Mouse (Mus musculus): ENCODE measurements at regions not wholly inside any gene's neighbourhood (a gene's known extent, or its start where the extent isn't known, plus 50 kb on each side); places are given as distances from the start of the nearest gene placed in this dataset.
"Not testable (repeated sequence)": the region's sequence is repeated elsewhere in the genome, so short reads cannot be mapped to it uniquely, and the experiment has no call there.

DNA sequence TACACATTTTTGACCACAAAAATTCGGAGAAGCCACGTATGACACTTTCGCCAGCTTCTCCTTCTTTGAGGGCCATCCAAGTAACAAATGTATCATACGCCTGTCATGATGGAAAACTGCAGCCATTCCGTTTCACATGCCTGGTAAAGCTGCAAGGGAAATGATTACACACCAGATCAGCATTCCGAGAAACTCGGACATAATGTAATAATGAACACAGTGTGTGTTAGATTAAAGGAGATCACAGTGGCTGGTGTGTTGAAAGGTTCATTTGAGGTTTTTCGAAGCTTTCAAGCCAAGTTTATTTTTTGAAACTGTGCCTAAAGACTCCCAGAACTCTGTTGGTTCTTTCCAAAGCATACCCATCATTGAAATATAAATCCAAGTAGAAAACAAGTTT, 137.8 kb upstream of the Mad2l1 start:
- no peak for DNase-seq (ENCODE audit: low spot score in 2 of 2)

DNA sequence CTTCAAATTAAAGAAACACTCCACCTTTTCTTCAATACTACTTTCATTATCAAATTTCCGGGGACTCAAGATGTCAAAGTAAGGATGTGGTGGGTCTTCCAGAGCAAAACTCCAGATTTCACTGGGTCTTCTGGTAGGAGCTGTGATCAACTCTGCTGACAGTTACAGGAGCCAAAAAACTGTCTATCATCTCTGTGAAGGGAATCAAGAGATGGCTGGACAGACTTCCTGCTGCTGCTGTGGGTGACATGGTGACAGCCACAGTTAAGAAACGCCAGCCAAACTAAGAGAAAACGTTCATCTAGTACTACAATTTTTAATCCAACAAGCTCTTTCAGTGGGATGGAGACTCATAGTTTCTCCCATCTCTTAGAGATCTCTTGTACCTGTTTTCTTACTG, 136.5 kb upstream of the Mad2l1 start:
- no peak for DNase-seq (ENCODE audit: low spot score in 2 of 2)

DNA sequence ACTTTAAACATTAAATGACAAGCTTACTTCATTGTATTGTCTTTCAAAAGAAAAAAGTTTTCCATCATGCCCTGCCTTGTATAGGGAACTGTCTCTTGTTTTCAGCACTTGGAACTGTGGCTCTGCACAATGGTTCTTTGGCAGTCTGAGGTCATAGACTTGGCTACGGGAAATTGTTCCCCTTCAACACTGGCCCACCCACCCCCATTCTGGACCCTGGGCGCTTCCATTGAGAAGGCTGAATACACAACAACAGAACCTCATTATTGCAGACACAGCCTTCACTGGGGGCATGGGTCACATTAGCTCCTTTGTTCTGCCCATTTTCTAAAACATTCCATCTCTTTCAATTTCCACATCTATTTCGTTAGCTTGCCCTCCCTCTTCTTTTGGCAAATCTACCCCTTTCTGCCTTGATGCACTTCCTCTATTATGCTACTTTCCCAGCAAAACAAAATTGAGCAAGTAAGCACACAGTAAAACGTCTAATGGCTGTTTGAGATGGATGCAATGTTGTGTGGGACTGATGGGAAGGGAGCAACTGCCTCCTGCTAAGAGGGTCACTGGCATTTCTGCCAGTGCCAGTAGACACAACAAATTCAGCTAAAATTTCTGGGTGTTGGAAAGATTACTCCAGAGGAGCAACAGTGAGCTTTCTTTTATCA, 136.0 kb upstream of the Mad2l1 start:
- DNase-seq (ENCODE audit: low spot score in 2 of 2): no peak

DNA sequence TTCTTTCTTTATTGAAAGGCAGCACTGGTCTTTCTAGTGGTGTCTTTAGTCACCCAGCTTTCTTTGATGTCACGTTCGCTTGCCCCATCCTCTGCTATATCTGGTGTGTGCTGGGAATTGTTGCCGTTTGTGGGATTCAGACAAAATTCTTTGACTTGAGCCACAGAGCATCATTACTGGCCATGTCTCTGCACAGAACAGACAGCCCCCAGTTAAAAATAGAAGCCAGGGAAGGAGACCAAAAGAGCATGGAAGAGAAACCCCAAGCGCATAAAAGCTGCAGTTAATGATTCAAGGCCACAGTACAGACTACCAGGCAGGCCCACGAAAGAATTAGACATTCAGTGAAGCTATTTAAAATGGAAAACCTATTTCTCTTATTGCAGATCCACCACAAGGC, 133.7 kb upstream of the Mad2l1 start:
- no peak for DNase-seq (ENCODE audit: low spot score in 2 of 2)

DNA sequence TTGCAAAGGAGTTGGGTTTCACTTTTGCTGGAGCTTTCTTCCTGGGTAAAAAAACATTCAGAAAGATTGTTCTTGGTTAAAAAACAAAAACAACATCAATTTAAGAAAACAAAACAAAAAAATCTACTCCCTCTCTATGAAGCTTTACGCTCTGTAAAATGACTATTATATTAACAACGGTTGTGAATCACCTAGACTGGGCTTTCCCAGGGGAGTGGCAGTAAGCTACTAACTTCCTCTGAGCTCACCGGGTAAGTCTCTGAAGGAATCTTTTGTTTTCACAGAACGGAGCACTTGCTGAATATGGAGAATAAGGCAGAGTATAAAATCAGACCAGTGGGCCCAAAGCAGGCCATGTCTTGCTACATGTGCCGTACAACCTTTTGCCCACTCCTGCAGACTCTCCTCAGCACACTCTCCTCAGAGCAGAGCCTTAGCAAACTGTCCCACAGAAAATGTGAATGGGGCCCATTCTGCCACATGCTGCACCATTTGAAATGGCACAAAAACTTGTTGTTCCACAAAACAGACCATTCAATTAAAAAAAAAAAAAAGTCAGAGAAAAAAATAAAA, 133.2 kb upstream of the Mad2l1 start:
- DNase-seq (ENCODE audit: low spot score in 2 of 2): no peak

DNA sequence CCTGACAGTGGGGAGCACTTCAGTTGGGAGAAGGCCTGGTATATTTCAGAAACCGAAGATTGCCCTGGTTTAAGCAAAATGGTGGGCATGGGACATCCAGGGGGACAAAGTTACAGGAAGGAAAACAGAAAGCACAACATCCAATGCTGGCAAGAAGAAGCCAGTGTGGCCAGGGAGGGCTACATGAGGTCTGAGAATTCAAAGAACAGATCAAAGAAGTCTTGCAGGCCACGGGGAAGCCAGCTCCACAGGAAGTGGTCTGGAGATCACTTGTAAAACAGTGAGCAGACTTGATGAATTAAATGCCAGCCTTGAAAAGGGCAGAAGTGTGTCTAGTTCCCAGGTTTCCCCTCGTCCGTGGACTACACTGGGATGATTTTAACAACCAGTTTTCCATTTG, 120.4 kb upstream of the Mad2l1 start:
- DNase-seq (ENCODE audit: low spot score in 2 of 2): no peak

DNA sequence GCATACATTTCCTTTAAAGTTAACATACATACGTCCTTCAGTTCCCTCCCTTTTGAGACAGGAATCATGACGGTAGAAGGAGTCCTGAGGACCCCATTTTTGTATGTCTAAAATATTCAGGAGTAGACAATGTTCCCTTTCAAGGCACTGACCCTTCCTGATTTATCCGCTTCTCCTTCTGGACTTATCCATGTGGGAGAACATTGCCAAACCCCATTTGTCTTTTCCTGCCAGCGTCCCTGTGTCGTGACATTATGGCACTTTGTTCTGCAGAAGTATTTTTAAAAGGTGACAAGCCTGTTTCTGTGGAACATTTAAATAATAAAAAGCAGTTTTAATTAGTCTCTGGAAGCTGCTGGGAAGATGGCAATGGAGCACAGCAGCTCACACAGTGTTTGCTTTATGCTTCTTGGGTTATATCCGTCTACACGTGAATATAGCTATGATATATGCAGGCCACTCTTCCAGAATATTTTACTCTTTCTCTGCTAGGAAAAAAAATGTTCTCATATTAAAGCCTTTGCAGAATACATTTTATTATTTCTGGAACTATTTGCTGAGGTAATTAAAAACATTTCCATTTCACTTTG, 115.6 kb upstream of the Mad2l1 start:
- DNase-seq (ENCODE audit: low spot score in 2 of 2): no peak

DNA sequence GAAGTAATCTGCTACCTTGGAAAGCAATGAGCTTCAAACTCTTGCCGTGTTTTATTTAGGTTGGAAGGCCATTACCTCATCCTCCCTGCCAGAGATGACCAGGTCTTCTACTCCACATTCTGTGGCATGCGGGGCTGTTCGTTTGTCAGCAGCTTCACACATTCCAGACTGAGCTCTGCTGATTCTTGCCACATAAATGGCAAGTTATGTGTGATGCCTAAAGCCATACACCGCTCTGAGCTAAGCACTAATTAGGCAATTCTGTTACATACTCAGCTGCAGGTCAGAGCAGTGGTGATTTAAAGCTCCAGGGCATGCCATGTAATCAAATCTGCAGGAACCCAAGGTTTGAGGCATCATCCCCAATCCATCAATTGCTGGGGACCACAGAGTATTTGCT, 106.8 kb upstream of the Mad2l1 start:
- DNase-seq (ENCODE audit: low spot score in 2 of 2): no peak

DNA sequence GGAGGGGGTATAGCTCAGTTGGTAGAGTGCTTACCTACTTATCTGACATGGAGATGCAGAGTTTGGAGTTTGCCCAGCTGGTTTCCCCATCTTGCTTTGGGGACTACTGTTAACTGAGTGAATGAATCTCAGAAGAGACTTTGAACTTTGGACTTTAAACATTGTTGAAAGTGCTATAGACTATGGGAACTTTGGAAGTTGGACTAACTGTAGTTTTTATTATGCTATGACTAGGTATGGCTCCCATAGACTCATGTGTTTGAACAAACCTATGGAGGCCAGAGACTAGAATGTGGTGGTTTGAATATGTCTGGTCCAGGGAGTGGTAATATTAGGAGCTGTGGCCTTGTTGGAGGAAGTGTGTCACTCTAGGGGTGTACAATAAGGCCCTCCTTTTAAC, 84.8 kb upstream of the Mad2l1 start:
- not testable (repeated sequence) for DNase-seq (ENCODE audit: low spot score in 2 of 2)

DNA sequence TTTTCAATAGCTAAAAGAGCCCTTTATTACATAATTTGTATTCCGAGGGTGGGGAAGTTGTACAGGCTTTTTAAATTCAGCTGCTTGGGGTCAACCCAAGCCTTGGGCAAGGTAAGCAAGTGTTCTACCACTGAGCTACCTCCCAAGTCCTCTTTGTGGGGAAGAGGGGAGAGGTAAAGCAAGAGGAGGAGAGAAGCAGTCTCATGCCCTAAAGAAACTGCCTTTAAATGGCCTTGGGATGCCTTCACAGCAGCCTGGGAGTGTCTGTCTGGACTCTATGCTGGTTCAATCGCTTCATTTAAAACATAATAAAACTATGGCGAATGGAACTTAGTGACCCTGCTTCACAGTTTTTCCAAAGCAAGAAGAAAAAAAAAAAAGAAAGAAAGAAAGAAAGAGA, 77.0 kb upstream of the Mad2l1 start:
- no peak for DNase-seq (ENCODE audit: low spot score in 2 of 2)

DNA sequence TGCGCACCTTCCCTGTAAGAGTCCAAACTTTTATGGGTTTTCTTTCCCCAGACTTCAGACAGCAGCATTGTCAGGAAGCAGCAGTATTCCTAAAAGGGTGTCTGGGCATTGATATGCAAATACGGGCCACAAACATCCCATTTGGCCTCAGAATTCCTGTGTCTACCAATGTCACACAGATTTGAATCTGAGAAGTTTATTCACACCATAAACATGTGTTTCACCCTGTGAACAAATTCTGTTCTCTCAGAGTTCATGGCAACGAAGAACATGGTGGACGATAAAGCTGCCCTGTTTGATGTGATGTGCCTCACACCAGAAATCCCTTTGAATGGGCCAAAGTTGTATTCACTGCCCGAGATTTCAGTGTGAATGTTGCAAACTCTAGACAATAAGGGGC, 70.7 kb upstream of the Mad2l1 start:
- DNase-seq (ENCODE audit: low spot score in 2 of 2): no peak

DNA sequence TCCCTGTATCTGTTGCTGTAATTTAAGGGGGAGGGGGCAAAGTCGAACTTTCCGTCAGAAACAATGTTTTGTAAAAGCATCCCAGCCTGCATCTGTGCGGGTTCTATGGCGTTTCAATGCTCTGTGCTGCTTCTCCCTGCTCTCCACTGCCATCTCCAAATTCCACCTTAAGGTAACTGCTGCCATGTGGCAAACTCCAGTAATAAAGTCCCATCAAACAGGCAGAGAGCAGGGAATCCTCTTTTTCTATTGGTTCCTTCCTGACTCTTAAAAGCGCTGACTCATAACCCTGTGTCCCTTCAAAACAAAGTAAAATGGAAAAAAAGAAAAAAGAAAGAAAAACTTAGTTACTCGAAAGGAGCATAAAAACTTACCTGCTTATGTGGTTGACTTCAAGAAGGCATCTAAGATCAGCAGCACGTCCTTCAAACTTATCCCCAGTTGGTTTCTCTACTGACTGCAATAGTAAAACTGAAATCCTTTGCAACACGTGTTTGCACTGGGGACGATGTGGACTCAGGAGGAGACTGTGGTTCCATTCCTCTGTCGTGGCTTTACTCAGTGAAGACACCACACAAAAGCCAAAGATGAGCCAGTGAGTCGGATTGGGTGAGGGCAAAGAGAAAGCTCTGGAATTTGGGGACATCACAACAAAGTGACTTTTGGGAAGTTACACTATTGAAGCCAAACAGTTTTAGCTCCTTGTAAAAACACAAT, 69.9 kb upstream of the Mad2l1 start:
- DNase-seq (ENCODE audit: low spot score in 2 of 2): no peak

DNA sequence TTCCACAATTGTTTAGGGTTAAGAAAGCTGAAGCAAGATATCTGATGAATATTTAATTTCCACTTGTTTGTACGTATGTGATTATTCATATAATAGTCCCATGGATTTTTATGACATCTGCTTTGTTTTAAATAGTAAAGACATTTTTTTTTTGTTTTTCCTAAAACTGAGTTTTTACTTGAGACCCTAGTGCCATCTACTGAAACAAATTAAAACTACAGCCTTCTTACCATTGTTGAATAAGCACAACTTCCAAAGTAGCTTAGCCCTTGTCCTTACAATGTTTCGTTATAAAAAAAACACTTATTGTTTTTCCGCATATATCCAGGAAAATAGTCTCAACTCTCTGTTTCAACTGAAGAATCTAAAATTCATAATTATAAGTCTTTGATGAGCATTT, 68.4 kb upstream of the Mad2l1 start:
- no peak for DNase-seq (ENCODE audit: low spot score in 2 of 2)

DNA sequence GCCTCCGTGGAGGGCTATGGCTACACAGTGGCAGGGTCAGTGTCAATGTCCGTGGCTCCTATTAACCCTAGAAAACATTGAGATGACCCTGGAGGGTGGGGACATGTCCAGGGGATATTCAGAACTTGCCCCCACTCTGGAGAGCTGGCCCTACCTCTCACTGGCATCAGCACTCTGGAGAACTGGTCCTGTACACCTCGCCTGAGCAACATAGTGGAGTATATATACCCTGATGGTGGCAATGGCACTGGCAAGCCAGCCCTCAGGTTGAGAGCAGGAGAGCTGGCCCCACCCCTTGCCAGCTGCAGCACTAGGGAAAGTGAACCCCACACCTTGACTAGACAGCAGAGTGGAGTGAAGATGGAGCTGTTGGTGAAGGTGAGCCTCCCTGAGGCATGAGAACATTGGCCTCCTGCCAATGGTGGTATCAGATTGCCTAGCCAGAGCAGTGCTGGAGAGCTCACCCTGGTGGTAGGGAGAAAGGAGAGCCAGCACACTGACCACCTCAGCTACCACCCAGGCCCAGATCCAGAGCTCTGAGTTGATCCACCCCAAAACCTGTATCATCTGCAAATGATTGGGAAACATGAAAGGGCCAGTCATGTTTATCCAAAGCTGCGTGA, 64.5 kb upstream of the Mad2l1 start:
- DNase-seq (ENCODE audit: low spot score in 2 of 2): no peak

DNA sequence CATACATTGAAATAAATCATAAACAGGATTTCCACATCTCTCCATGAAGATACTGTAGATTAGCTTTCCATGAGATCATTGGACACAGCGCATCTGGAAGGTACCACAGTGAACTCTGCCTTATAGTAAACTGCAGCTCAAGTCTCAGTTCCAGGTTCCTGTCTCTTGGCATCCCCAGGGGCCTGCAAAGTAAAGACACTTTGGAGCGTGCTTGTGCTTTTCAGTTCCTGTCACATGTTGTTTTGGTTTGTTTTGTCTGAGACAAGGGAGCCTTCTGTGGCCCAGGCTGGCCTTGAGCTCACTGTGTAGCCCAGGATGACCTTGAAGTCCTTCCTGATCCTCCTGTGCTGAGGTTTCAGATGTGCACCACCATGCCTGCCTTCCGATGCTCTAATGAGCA, 63.4 kb upstream of the Mad2l1 start:
- DNase-seq (ENCODE audit: low spot score in 2 of 2): no peak

DNA sequence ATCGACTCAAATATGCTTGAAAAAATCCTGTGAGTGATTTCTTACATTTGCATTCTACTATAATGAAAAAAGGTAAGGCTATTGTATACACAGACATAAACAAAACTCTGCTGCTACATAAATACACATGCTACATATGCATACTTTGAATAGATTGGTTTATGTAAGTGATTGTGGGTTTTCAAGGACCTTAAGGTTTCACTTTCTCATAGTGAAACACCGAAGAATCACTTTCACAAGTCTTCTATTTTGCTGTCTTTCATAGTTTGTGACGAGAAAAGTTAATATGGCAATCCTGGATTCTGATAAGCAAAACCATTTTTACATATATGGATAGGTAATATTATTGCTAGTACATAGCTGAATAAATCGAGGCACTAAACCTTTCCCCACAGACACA, 62.5 kb upstream of the Mad2l1 start:
- no peak for DNase-seq (ENCODE audit: low spot score in 2 of 2)

DNA sequence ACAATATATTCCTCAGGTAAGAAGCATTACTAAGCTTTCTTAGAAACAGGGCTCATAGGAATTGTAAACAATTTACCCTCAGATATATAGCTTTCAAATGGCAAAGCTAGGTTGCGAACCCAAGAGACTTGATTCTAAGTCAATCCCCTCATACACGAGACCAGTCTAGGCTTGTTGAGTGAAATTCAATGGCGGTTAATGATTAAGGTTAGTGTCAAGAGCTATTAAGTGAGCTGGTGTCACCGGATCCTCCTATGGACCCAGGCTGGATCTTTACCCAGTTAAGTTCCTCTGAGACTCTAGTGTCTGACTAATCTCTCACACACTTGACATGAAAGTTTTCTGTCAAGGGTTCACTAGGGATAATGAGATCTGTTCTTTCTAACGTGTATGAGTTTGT, 57.6 kb upstream of the Mad2l1 start:
- no peak for DNase-seq (ENCODE audit: low spot score in 2 of 2)

DNA sequence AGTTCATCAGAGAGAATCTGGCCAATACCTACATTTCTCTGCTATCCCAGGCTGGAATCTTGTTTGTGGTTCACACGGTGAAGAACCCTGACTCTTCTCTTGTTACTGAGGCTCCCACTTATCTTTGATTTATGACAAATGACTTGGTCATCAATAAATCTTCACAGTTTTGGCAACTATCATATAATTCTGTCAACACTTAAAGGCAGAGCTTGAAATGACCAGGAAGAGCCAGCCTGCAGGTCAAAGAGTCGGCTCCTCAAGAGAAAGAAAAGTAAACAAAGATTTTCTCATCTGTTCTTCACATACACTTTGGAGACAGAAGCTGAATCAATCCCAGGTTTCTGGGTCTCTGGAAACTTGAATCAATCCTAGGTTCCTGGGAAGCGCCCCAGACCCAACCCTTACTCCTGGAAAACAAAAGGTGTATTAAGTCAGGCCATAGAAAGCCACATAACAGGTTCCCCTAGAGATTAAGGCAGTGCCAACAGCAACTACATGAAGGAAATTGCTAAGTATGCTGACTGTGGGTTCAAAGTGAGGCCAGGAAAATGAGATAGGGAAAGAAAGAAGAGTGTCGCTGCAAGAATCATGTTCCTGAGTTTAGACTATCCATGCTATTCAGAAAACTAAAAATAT, 56.7 kb upstream of the Mad2l1 start:
- no peak for DNase-seq (ENCODE audit: low spot score in 2 of 2)

DNA sequence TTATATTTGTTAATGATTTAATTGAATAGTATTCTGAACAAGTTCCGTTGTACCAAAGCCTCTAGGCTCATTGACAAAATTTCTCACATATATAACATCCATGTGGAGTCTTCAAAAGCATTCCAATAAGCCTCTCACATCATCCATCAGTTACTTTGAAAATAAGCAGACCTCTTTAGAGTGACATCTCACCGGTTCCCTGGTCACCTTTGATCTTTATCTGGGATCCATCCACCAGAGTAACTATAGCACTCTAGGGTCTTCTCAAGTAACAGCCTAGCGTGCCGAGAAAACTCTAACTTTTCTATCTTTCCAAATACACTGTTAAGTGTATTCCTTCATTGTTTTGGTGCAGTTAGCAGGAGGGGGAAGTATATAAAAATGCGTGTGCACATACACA, 55.6 kb upstream of the Mad2l1 start:
- DNase-seq (ENCODE audit: low spot score in 2 of 2): no peak

DNA sequence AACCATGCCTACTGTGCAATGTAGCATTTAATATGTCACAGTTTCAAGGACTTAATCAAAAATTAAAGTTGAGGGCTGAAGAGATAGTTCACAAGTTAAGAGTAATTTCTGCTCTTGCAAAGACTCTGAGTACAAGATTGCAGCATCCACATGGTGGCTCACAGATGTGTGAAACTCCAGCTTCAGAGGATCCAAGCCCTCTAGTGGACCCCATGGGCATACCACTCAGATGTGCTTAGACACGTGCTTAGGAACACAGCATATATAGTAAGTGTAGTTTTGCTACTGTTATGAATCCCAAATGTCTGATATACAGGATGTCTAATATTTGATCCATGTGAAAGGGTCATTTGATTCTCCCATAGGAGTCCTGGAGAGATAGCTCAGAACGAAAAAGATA, 55.0 kb upstream of the Mad2l1 start:
- no peak for DNase-seq (ENCODE audit: low spot score in 2 of 2)

DNA sequence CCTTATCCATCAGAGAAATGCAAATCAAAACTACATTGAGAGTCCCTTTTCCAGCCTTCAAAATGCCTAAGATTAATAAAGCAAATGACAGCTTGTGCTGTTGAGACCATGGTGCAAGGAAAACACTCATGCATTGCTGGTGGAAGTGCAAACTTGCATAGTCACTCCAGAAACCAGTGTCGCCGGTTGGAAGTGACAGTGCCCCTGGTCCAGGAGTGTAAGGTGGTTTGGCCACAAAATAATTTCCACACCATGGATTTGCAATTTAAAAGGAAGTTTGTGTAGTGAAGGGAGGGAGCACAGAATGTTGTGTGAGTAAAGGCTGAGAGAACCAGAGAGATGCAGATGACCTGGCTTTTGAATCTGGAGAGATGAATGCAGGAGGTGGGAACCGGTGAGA, 52.4 kb upstream of the Mad2l1 start:
- DNase-seq (ENCODE audit: low spot score in 2 of 2): no peak
